Mouse (Mus musculus) spleen, embryonic (tissue): ENCODE data around the gene Dynlt1a.
"Not testable (repeated sequence)": the region's sequence is repeated elsewhere in the genome, so short reads cannot be mapped to it uniquely, and the experiment has no call there.

Experiments used
- CTCF ChIA-PET: fragments of 350-600 bp; sonication (Branson Sonifier 250); formaldehyde crosslinking; loops from one replicate; lab custom pipeline; 2022; lab: Charles Lee

The Dynlt1a gene

GRCm38 (mm10) chr17:6286169-6286568, 31.1 kb downstream of the Dynlt1a start:
- CTCF ChIA-PET, result not testable (repeated sequence)

- CTCF ChIA-PET, result not testable (repeated sequence)
Observed at GRCm38 (mm10) chr17:6283137-6283536, 34.2 kb downstream of the Dynlt1a start.

DNA sequence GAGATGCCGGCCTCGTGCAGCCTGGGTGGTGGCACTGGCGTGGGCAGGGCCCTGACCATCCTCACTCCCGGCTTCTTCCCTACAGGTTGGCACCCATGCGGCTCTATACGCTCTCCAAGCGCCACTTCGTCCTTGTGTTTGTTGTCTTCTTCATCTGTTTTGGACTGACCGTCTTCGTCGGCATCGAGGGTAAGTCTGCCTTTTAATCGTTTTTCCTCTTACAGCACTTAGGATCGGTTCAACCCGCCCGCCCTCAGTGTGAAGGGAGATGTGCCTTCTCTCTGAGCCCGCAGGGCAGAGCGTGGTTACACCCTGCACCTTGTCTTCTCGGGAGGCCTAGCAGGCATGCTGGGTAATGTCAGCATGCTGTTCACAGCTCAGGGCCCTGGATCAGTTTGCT, 36.8 kb downstream of the Dynlt1a start:
- CTCF ChIA-PET, result not testable (repeated sequence)

DNA sequence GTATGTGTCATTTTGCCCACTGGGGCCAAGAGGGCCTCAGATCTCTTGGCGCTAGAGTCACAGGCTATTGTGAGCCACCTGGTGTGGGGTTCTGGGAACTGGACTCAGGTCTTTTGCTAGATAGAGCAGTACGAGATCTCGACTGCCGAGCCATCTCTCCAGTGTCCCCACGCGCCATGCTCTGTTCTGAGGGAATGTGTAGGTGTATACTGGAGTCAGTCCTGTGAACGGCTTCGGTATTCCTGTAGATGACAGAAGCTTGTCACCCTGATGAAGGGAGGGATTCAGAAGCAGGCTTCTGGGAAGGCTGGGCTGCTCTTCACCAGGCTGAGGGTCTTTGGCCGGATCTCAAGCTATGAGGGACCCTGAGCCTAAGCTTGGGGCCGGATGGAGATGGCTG, 37.5 kb downstream of the Dynlt1a start:
- CTCF ChIA-PET, result not testable (repeated sequence)

- CTCF ChIA-PET, result not testable (repeated sequence)
Observed at GRCm38 (mm10) chr17:6279205-6279604, 38.1 kb downstream of the Dynlt1a start.

- CTCF ChIA-PET, result not testable (repeated sequence)
Observed at GRCm38 (mm10) chr17:6274693-6275092, 42.6 kb downstream of the Dynlt1a start.

GRCm38 (mm10) chr17:6271970-6272369, 45.3 kb downstream of the Dynlt1a start:
- CTCF ChIA-PET, result not testable (repeated sequence)

DNA sequence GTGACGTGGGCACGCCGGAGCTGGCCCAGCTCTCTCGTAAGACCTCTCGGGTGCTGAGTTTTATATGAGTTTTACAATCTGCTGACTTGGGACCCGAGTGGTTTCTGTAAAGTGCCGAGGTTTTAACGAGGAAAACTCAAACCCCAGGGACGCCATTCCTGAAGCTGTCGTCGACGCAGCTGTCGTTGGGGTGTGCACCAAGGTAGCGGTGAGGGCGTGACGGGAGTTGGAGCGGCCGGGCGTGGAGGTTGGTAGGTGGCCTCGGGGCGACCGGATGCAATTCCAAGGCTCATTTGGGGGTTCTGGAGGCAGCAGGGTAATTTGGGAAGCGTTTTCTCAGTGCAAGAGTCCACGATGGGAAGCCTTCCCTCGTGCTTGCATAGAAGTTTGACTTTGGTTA, 46.5 kb downstream of the Dynlt1a start:
- CTCF ChIA-PET, result not testable (repeated sequence)

- CTCF ChIA-PET, result not testable (repeated sequence)
Observed at GRCm38 (mm10) chr17:6269876-6270831, 47.1 kb downstream of the Dynlt1a start.

GRCm38 (mm10) chr17:6257070-6257456, 60.2 kb downstream of the Dynlt1a start:
- CTCF ChIA-PET, result not testable (repeated sequence)

DNA sequence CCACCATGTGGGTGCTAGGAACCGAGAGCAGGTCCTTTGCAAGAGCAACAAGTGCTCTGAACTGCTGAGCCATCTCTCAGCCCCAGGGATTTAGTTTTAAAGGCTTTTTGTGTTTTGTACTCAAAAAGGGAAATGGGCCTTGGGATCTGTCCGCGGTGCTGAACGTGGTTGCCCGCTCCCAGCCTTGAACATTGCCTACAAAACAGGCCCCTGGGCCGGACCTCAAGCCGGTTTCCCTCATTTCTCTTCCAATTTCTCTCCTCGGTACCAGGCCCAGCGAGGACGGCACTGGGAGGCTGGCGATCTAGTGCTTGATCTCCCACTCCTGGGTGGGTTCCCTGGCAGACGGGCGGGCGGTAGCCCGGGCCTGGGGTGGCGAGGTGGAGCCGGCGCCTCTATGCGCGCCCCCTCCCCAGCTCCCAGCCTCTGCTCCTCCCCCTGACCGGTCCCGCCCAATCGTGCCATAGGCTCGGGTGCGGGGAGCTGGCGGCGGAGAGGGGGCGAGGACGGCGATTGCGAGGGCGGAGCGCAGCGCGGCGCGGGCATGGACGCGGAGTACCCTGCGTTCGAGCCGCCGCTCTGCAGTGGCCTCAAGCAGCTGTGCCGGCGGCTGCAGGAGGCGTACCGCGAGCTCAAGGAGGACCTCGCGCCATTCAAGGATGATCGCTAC, 60.8 kb downstream of the Dynlt1a start, which contains the start of gene Tmem181a:
Tmem181a (plus strand) TSS at position 461 of the 670 bp plus-strand sequence.
- CTCF ChIA-PET, result not testable (repeated sequence)
